In genomic region chr7:36076021-36076441, GRCm38 (mm10) we compare ENCODE assay signal across 8 mouse cellular contexts.
DNase-seq lines count a peak whose midpoint lies in the region; ATAC-seq lines count a peak whose summit lies in the region.

No protein-coding gene starts in this region.

- no peak overlapping the region; the same call in 1 of the 2 replicates for H3K9ac ChIP-seq in kidney, embryonic 16.5 days (replicated peaks; ENCODE audit: low read length)
- no peak overlapping the region for H3K9ac ChIP-seq in forebrain, embryonic 14.5 days (ENCODE audit: low read length)
- H3K9ac ChIP-seq in hindbrain, embryonic 16.5 days (ENCODE audit: low read depth, low read length) = peak overlapping the region; percentile 46
- H3K9ac ChIP-seq in neural tube, embryonic 12.5 days = no peak overlapping the region

- H3K4me1 ChIP-seq in kidney, embryonic 16.5 days (ENCODE audit: insufficient read depth, low read length) = peaks cover 25% of the 10 kb centered on the region
- H3K4me1 ChIP-seq in forebrain, embryonic 14.5 days (ENCODE audit: control insufficient read depth, insufficient read depth, low read length) = peaks cover 23% of the 10 kb centered on the region
- H3K4me1 ChIP-seq in hindbrain, embryonic 16.5 days (ENCODE audit: control insufficient read depth, insufficient read depth, low read depth, low read length) = peaks cover 16% of the 10 kb centered on the region
- H3K4me1 ChIP-seq in neural tube, embryonic 12.5 days = peaks cover 32% of the 10 kb centered on the region

- no peaks in the 10 kb centered on the region for H3K27me3 ChIP-seq in kidney, embryonic 16.5 days (ENCODE audit: insufficient read depth, low read length)
- peaks cover 27% of the 10 kb centered on the region; the same call in 1 of the 2 replicates for H3K27me3 ChIP-seq in forebrain, embryonic 14.5 days (replicated peaks; ENCODE audit: control insufficient read depth, insufficient read depth, low read length)
- no peaks in the 10 kb centered on the region for H3K27me3 ChIP-seq in hindbrain, embryonic 16.5 days (replicated peaks; ENCODE audit: control insufficient read depth, insufficient read depth, low read length)
- H3K27me3 ChIP-seq in neural tube, embryonic 12.5 days (replicated peaks) = no peaks in the 10 kb centered on the region

- no peak overlapping the region for H3K4me3 ChIP-seq in kidney, embryonic 16.5 days (ENCODE audit: low read length)
- H3K4me3 ChIP-seq in forebrain, embryonic 14.5 days (ENCODE audit: low read depth, low read length) = no peak overlapping the region
- H3K4me3 ChIP-seq in hindbrain, embryonic 16.5 days (ENCODE audit: low read length) = peak overlapping the region; percentile 7; the same call in 1 of the 2 replicates
- no peak overlapping the region for H3K4me3 ChIP-seq in neural tube, embryonic 12.5 days

- peak overlapping the region; percentile 27 for H3K4me2 ChIP-seq in kidney, embryonic 16.5 days (replicated peaks; ENCODE audit: low read depth, low read length)
- H3K4me2 ChIP-seq in forebrain, embryonic 14.5 days (ENCODE audit: low read length) = peak overlapping the region; percentile 4; the same call in 1 of the 2 replicates
- H3K4me2 ChIP-seq in hindbrain, embryonic 16.5 days (ENCODE audit: low read length) = peak overlapping the region; percentile 36
- peak overlapping the region; percentile 46 for H3K4me2 ChIP-seq in neural tube, embryonic 12.5 days (replicated peaks)

- ATAC-seq in kidney, embryonic 16.5 days (ENCODE audit: low FRiP score, low TSS enrichment) = peak; percentile 31; the same call in 1 of the 2 replicates
- peak; percentile 27; the same call in 1 of the 2 replicates for ATAC-seq in forebrain, embryonic 14.5 days
- ATAC-seq in hindbrain, embryonic 16.5 days = no peak
- ATAC-seq in neural tube, embryonic 12.5 days (ENCODE audit: low FRiP score, low read depth) = peak; percentile 57; the same call in 1 of the 2 replicates

- no peak for DNase-seq in kidney, adult 11 months
- DNase-seq in forebrain, embryonic 14.5 days (ENCODE audit: low spot score) = no peak
- DNase-seq in cerebellum, adult 9-11 months = no peak
- no peak for DNase-seq in cerebellum, adult 18-20 months
- DNase-seq in ovary, postnatal 36 days (ENCODE audit: low spot score) = no peak

- peaks cover 6% of the 10 kb centered on the region; the same call in 1 of the 2 replicates for H3K9me3 ChIP-seq in kidney, embryonic 16.5 days (ENCODE audit: low read length)
- no peaks in the 10 kb centered on the region for H3K9me3 ChIP-seq in forebrain, embryonic 14.5 days (replicated peaks; ENCODE audit: control insufficient read depth, low read length)
- H3K9me3 ChIP-seq in hindbrain, embryonic 16.5 days (ENCODE audit: control insufficient read depth, low read length) = no peaks in the 10 kb centered on the region
- no peaks in the 10 kb centered on the region for H3K9me3 ChIP-seq in neural tube, embryonic 12.5 days

- 5% methylated on average over 11 of the region's 11 CpGs for whole genome bisulfite sequencing in kidney, embryonic 16.5 days
- WGBS in forebrain, embryonic 14.5 days = 3% methylated on average over 11 of the region's 11 CpGs
- 2% methylated on average over 11 of the region's 11 CpGs for WGBS in hindbrain, embryonic 16.5 days
- WGBS in neural tube, embryonic 12.5 days = 2% methylated on average over 11 of the region's 11 CpGs

- peak overlapping the region; percentile 37 for H3K27ac ChIP-seq in kidney, embryonic 16.5 days (ENCODE audit: low read length)
- H3K27ac ChIP-seq in forebrain, embryonic 14.5 days (ENCODE audit: low read depth, low read length) = no peak overlapping the region
- H3K27ac ChIP-seq in hindbrain, embryonic 16.5 days (ENCODE audit: low read depth, low read length) = peak overlapping the region; percentile 8; the same call in 1 of the 2 replicates
- H3K27ac ChIP-seq in neural tube, embryonic 12.5 days = no peak overlapping the region

- H3K36me3 ChIP-seq in kidney, embryonic 16.5 days (ENCODE audit: insufficient read depth, low read length) = no peaks in the 10 kb centered on the region
- no peaks in the 10 kb centered on the region for H3K36me3 ChIP-seq in forebrain, embryonic 14.5 days (ENCODE audit: control insufficient read depth, insufficient read depth, low read length)
- no peaks in the 10 kb centered on the region for H3K36me3 ChIP-seq in hindbrain, embryonic 16.5 days (ENCODE audit: control insufficient read depth, insufficient read depth, low read length)
- no peaks in the 10 kb centered on the region for H3K36me3 ChIP-seq in neural tube, embryonic 12.5 days

Comparison
In these comparisons a context has a peak if more than half of its experiments do, and no peak if none do; other contexts are left out.
1. H3K27ac ChIP-seq: peak in kidney, embryonic 16.5 days (single experiment) and hindbrain, embryonic 16.5 days (single experiment); none in forebrain, embryonic 14.5 days (single experiment) and neural tube, embryonic 12.5 days (single experiment).
2. Peak in every context shown above with its lines, with median percentiles within 50 percentile points of each other: H3K4me2 ChIP-seq.